Mouse (Mus musculus) embryo, embryonic 11 days (tissue): ENCODE measurements at regions not wholly inside any gene's neighbourhood (a gene's known extent, or its start where the extent isn't known, plus 50 kb on each side); places are given as distances from the start of the nearest gene placed in this dataset.

Source experiments
- DNase-seq: peaks from one replicate; pipeline ENCODE4 v3.0.0-alpha.2; 2015

- peak; percentile 68 for DNase-seq
Measured at GRCm38 (mm10) chr3:127970891-127971290, 74.8 kb upstream of the Fam241a start.

- no peak for DNase-seq
Measured at GRCm38 (mm10) chr3:127967170-127967569, 71.0 kb upstream of the Fam241a start.

DNA sequence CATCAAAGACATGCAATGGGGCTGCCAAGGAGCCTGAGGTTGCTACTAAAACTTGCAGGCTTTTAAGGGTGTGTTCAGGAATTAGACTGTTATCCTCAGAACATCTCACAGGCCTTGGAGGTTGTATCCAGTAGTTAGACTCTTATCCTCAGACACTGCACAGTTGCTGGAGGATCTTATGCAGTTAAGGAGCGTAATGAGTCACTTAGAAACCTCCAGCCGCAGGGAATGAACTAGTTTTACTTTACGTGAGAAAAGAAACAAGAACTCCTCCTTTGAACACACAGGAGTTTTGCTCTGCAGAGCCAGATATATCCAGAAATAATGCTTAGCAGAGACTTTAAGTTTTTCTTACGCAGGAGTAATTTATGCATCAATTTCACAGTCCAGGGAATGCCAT is 70.1 kb upstream of the Fam241a start:
- DNase-seq: no peak

DNA sequence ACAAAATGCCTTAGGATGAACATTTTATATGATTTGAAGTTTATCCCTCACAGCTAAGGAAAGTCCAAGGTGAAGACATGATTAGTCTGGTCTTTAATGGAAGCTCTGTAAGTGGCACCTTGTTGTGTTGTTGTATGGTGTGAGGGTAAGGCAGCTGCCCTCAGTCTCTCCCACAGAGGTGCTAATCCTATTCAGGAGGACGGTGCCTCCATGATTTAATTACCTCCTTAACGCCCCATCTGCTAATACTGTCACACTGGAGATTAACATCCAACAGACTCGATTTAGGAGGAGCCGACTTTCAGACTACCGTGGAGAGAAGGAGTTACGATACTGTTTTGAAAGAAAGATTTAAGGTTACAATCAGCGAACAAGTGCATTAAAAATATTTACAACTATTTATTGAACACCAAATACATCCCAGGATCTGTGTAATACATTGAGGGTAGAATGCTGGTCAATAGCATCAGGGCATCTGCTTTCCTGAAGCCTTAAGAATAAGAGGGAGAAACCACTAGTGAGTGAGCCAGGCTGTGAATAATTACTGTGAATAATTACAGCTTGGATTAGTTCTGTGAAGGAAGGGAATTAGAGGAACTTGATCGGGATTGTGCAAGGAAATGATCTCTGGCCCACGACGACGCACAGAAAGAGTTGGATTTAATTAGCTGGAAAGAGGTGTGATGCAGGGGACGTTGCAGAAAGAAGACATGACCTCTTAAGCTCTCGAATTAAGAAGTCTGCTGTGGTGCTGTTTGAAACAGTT is 63.0 kb upstream of the Fam241a start:
- peak; percentile 6 for DNase-seq

DNA sequence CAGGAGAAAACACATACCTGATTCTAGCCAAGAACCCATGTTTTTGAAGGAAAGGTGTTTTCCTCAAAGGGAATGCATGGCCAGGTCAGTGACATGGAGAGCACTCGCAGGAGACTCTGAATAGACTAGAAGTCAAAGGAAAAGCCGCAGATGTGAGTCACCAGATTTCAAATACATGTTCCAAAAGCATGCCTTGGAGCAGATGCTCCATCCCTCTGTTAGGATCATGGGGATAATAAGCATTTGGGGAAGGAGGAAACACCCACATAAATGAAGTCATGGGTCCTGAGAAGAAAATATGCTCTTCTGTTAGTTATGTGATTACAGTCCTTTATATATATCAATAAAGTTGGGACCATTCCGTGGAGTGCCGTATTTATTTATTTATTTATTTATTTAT is 58.7 kb upstream of the Fam241a start:
- DNase-seq: no peak

DNA sequence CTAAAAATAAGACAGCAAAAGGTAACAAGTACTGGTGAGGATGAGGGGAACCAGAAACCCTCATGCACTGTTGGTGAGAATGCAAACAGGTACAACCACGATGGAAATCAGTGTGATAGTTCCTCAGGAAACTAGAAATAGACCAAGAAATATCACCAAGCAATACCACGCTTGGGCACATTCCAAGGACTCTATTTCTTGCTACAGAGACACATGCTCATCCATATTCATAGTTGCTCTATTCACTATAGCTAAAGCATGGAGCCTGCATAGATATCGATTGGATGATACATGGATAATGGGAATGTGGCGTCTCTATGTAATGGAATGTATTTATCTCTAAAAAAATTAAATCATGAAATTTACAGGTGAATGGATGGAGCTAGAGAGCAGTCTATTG is 57.5 kb upstream of the Fam241a start:
- no peak for DNase-seq

DNA sequence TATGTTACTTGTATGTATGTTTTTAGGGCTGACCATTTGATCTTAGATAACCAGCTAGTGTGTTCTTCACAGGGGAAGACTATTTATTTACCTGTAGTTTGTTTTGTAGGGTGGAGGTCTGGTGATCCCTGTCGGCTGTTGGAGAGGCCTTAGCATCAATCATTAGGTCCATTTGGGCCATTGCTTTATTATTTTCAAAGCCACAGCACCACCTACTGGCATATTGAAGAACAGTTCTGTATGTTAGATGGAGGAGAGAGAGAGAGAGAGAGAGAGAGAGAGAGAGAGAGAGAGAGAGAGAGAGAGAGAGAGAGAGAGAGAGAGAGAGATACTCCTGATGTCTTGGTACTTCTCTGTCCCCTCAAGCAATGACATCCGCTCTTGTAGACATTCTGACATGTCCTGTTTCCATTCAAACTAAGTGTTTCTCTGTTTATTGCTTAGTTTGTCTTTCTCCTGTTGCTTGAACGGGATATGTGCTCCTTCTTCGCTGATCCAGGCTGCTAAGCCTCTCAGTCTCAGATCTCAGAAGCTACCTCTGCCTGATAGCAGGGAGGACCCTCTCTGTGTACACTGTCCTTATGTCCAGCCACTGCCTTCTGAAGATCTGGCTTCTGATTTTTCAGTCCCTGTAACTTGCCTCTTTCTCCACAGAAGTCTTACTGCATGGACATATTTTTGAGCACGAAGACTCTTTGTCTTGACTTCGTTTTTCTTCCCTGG is 52.9 kb upstream of the Fam241a start:
- DNase-seq: peak; percentile 77

DNA sequence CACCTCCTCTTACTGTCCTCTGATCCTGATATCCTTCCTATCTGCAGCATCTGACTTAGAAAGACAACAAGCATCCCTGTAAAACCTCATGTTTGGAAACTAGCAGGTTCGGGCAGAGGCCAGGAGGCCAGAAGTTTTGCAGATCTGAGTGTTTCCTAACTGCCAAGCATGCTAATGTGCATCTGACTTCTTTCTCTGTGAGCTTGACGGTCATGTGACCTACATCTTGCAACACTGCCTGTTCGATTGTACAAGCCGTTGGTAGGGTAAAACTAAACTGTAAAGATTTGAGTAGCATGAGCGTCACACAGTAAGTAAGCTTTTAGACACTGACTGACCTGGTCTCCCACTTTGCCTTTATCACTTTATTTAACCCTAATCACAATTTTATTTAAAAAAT is 52.2 kb upstream of the Fam241a start:
- no peak for DNase-seq
